Mouse (Mus musculus) liver, embryonic 14.5 days (tissue): ENCODE data around the gene Ddx27.

Experiments used
- CTCF ChIP-seq: IDR thresholded peaks from 2 replicates; pipeline ENCODE4 v1.5.1; 2016; ENCODE audit warnings: antibody characterized with exemption, low read depth, control low read depth
- EP300 ChIP-seq: IDR thresholded peaks from 2 replicates; pipeline ENCODE4 v1.6.1; 2016; ENCODE audit warnings: antibody characterized with exemption, low read depth

DNA sequence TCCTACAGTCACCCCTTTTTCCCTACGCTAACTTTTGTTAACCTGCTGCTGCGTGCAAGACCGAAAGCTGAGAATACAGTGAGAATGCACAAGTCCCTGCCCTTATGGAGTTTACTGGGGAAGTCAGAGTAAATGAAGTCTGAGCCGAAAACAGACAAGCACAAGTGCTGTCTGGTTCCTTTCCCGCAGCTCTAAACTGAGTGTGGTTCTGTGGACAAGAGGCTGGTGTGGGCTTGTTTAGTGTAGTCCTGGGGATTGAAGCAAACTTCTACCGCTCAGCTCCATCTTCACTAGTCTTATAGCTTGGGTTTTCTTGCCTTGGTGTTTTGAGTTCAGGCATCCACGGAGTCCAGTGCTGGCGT, 18.5 kb upstream of the Ddx27 start:
- TF ChIP-seq CTCF: no peak
- TF ChIP-seq EP300: no peak
